Mouse (Mus musculus): Measurements from ENCODE around the gene Lrrc23. TPM values are rescaled to one million over a fixed set of nuclear protein-coding genes. Genes with fewer than 3 reads are reported as not detected.
A peak's percentile ranks its signal among the peaks of the same experiment; 100 is the strongest.
"Not testable (repeated sequence)": the region's sequence is repeated elsewhere in the genome, so short reads cannot be mapped to it uniquely, and the experiment has no call there.

Gene Lrrc23
- polyA plus RNA-seq, 1 experiment from 2014 or later, result 0.26 TPM

DNA sequence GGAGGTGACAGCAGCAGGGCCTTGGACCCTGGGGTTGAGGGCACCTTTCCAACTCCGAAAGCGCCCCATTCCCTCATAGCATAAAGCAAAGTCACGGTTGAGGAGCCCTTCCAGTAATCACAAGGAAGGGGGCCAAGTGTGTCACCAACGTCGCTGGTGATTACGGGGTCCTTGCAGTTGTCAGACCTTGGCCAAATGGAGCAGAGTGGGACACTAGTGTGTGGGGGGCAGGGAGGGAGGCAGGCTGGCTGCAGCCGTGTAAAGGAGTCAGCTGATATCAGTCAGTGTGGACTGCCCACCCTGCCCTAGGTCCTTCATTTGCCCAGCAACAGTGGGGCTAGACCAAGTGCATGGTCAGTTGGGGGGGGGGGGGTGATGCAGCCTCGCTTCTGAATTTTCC, 34.9 kb upstream of the Lrrc23 start:
- Histone ChIP-seq H3K4me3 (ENCODE audit: low read length) (peak overlapping the region; percentile 79), H3K36me3 (ENCODE audit: control insufficient read depth, insufficient read depth, low read length) (peaks cover 18% of the 10 kb centered on the region), H3K9me3 (ENCODE audit: control insufficient read depth, low read length) (no peaks in the 10 kb centered on the region), H3K27ac (ENCODE audit: low read length) (peak overlapping the region; percentile 97), H3K4me1 (ENCODE audit: control insufficient read depth, insufficient read depth, low read length) (peaks cover 33% of the 10 kb centered on the region), H3K27me3 (replicated peaks; ENCODE audit: control insufficient read depth, insufficient read depth, low read length) (no peaks in the 10 kb centered on the region), H3K9ac (ENCODE audit: low read depth, low read length) (peak overlapping the region; percentile 94), H3K4me2 (ENCODE audit: low read depth, low read length) (peak overlapping the region; percentile 63)
- peak; percentile 34 for ATAC-seq
- WGBS, result 31% methylated on average over 8 of the region's 8 CpGs

DNA sequence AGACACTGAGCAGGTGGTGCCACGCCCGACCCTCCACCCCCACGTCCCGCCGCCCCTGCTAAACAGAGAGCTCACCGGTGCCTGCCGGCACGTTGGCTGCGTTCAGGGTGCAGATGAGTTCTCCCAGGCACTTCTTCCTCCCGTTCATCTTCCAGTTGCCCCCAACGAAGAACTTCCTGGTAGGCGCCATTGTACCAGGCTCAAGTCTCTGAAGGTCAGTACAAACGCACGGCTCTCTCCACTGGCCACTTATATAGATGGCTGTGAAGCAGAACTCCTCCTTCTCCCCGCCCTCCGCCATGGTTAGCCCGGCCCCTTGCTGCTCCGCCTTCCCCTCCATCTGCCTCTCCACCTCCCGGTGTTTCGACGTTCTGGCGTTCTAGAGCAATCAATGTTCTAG, 34.4 kb upstream of the Lrrc23 start, which contains the start of gene Tpi1:
Tpi1 (minus strand) TSS at position 364 of the 400 bp plus-strand sequence.
- Histone ChIP-seq H3K4me1 (ENCODE audit: control insufficient read depth, insufficient read depth, low read length) (peaks cover 33% of the 10 kb centered on the region), H3K36me3 (ENCODE audit: control insufficient read depth, insufficient read depth, low read length) (peaks cover 14% of the 10 kb centered on the region; the same call in 1 of the 2 replicates), H3K27me3 (replicated peaks; ENCODE audit: control insufficient read depth, insufficient read depth, low read length) (no peaks in the 10 kb centered on the region), H3K9me3 (ENCODE audit: control insufficient read depth, low read length) (no peaks in the 10 kb centered on the region), H3K4me3 (ENCODE audit: low read length) (peak within 1 kb of the TSS; percentile 79), H3K4me2 (ENCODE audit: low read depth, low read length) (peak within 1 kb of the TSS; percentile 63), H3K9ac (ENCODE audit: low read depth, low read length) (peak within 1 kb of the TSS; percentile 94), H3K27ac (ENCODE audit: low read length) (peak within 1 kb of the TSS; percentile 97)
- under 1% methylated on average over 22 of the region's 22 CpGs for WGBS
- peak; percentile 87 for ATAC-seq

DNA sequence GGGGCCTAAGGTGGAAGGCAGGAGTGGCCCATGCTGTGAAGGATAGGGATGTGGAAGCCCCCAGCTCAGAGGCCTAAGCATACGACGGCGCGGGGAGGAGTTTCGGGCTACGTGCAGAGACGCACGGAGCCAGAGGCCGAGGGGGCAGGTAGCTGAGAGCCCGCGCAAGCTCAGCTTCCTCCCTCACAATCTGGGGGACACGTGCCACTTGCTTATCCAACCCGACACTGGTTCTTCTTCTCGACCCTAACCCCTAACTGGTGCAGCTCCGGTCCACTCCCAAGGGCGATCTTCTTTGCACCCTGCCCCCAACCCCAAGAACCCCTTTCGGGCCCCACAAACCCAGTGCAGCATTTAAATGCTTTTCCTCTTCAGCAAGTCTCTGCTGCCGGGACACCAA, 34.0 kb upstream of the Lrrc23 start:
- Histone ChIP-seq H3K27ac (ENCODE audit: low read length) (peak overlapping the region; percentile 97), H3K4me2 (ENCODE audit: low read depth, low read length) (peak overlapping the region; percentile 63), H3K9me3 (ENCODE audit: control insufficient read depth, low read length) (no peaks in the 10 kb centered on the region), H3K9ac (ENCODE audit: low read depth, low read length) (peak overlapping the region; percentile 94), H3K4me1 (ENCODE audit: control insufficient read depth, insufficient read depth, low read length) (peaks cover 33% of the 10 kb centered on the region), H3K4me3 (ENCODE audit: low read length) (peak overlapping the region; percentile 79), H3K27me3 (replicated peaks; ENCODE audit: control insufficient read depth, insufficient read depth, low read length) (no peaks in the 10 kb centered on the region), H3K36me3 (ENCODE audit: control insufficient read depth, insufficient read depth, low read length) (peaks cover 14% of the 10 kb centered on the region; the same call in 1 of the 2 replicates)
- WGBS, result under 1% methylated on average over 18 of the region's 18 CpGs
- ATAC-seq, result peak; percentile 60

GRCm38 (mm10) chr6:124812848-124813247, 33.3 kb upstream of the Lrrc23 start:
- 14% methylated on average over 9 of the region's 9 CpGs for WGBS

DNA sequence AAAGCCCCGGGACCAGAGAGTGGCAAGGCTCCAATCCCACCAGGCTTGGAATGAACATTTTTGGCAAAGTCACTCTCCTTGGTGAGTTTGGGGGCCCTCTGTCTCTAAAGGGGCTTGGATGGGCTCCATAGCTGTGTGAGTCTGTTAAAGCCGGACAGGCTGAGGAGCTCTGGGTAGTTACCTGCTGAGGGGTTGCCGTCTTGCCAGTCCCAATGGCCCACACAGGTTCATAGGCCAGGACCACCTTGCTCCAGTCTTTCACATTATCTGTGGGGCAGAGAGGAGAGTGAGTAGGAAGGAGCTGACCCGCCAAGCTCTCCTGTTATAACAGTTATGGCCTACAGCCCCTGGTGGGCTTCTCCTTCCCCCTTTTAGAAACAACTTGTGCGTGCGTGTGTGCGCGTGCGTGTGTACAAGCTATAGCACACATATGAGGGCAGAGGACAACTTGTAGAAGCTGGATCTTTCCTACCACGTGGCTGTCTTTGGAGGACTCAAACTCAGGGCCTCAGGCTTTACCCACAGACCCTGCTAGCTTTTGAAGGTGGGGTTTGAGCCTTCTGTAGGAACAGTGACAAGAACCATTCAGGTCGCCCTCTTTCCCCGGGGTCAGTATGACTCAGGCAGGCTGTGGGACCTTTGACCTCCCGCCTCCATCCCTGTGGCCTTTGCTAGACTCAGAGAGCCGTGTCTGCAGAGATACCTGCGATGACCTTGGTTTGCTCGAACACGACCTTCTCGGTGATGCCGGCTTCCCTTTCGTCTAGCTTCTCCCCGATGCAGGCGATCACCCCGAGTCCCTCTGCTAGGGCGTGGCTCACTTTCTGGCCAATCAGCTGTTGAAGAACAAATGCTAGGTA, 32.4 kb upstream of the Lrrc23 start:
- Histone ChIP-seq H3K27me3 (replicated peaks; ENCODE audit: control insufficient read depth, insufficient read depth, low read length) (no peaks in the 10 kb centered on the region), H3K9me3 (ENCODE audit: control insufficient read depth, low read length) (no peaks in the 10 kb centered on the region), H3K4me3 (ENCODE audit: low read length) (peak overlapping the region; percentile 79), H3K27ac (ENCODE audit: low read length) (peak overlapping the region; percentile 97), H3K36me3 (ENCODE audit: control insufficient read depth, insufficient read depth, low read length) (peaks cover 8% of the 10 kb centered on the region; the same call in 1 of the 2 replicates), H3K4me1 (ENCODE audit: control insufficient read depth, insufficient read depth, low read length) (peaks cover 40% of the 10 kb centered on the region), H3K9ac (ENCODE audit: low read depth, low read length) (peak overlapping the region; percentile 94), H3K4me2 (ENCODE audit: low read depth, low read length) (peak overlapping the region; percentile 63)
- 67% methylated on average over 24 of the region's 24 CpGs for WGBS
- no peak for ATAC-seq

More at GRCm38 (mm10) chr6:124812848-124813247, 33.3 kb upstream of the Lrrc23 start:
- Histone ChIP-seq H3K36me3 (ENCODE audit: control insufficient read depth, insufficient read depth, low read length) (peaks cover 14% of the 10 kb centered on the region; the same call in 1 of the 2 replicates), H3K4me1 (ENCODE audit: control insufficient read depth, insufficient read depth, low read length) (peaks cover 35% of the 10 kb centered on the region), H3K27me3 (replicated peaks; ENCODE audit: control insufficient read depth, insufficient read depth, low read length) (no peaks in the 10 kb centered on the region), H3K9me3 (ENCODE audit: control insufficient read depth, low read length) (no peaks in the 10 kb centered on the region), H3K27ac (ENCODE audit: low read length) (peak overlapping the region; percentile 97), H3K4me3 (ENCODE audit: low read length) (peak overlapping the region; percentile 79), H3K4me2 (ENCODE audit: low read depth, low read length) (peak overlapping the region; percentile 63), H3K9ac (ENCODE audit: low read depth, low read length) (peak overlapping the region; percentile 94)
- ATAC-seq, result no peak

GRCm38 (mm10) chr6:124811403-124811665, 31.8 kb upstream of the Lrrc23 start:
- Histone ChIP-seq H3K4me1 (ENCODE audit: control insufficient read depth, insufficient read depth, low read length) (peaks cover 45% of the 10 kb centered on the region), H3K27ac (ENCODE audit: low read length) (no peak overlapping the region), H3K36me3 (ENCODE audit: control insufficient read depth, insufficient read depth, low read length) (peaks cover 3% of the 10 kb centered on the region; the same call in 1 of the 2 replicates), H3K9ac (ENCODE audit: low read depth, low read length) (0 out of 2 replicates have a peak overlapping the region, but pooled peaks have one; percentile 27), H3K27me3 (replicated peaks; ENCODE audit: control insufficient read depth, insufficient read depth, low read length) (no peaks in the 10 kb centered on the region), H3K4me2 (ENCODE audit: low read depth, low read length) (no peak overlapping the region), H3K4me3 (ENCODE audit: low read length) (no peak overlapping the region), H3K9me3 (ENCODE audit: control insufficient read depth, low read length) (no peaks in the 10 kb centered on the region)
- 77% methylated on average over 4 of the region's 4 CpGs for WGBS
- ATAC-seq, result no peak

DNA sequence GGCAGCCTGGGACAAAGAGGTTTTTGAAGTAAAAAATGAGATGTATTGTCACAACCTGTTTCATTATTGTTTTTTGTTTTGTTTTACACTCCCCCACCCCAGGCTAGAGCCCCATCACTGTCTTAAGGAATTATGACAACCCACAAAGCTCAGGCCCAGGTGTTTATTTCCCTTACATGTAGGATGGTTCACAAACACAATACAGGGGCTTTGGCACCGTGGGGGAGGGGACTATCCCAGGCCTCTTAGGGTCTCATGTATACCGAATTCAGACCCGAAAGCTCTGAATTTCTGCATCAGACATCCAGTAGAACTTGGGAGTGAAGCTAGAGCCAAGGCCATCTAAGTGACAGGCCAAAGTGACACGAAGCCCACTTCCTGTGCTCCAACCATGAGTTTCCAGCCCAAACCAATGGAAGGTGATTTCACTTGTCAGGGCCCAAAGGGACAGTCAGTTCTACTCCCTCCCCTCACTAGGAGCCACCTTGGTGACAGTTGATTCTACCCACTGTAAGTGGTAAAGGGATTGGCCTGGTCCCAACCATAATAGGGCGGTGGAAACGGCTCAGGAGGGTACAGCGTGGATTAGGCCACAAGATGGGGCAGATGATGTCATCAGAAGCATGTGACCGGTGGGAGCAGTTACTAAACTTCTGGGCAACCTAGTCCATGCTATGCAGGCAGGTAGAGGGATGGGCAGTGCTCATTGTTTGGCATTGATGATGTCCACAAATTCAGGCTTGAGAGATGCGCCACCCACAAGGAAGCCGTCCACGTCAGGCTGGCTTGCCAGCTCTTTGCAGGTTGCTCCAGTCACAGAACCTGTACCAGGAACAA, 31.3 kb upstream of the Lrrc23 start:
- H3K36me3 ChIP-seq (ENCODE audit: control insufficient read depth, insufficient read depth, low read length); H3K27me3 ChIP-seq (replicated peaks; ENCODE audit: control insufficient read depth, insufficient read depth, low read length); H3K9ac ChIP-seq (ENCODE audit: low read depth, low read length); H3K9me3 ChIP-seq (ENCODE audit: control insufficient read depth, low read length); H3K4me3 ChIP-seq (ENCODE audit: low read length); ATAC-seq; H3K27ac ChIP-seq (ENCODE audit: low read length): not testable (repeated sequence)
- 79% methylated on average over 11 of the region's 11 CpGs for WGBS
- 0 out of 2 replicates have a peak overlapping the region, but pooled peaks have one; percentile 74 for H3K4me2 ChIP-seq (ENCODE audit: low read depth, low read length)
- peaks cover 47% of the 10 kb centered on the region for H3K4me1 ChIP-seq (ENCODE audit: control insufficient read depth, insufficient read depth, low read length)

DNA sequence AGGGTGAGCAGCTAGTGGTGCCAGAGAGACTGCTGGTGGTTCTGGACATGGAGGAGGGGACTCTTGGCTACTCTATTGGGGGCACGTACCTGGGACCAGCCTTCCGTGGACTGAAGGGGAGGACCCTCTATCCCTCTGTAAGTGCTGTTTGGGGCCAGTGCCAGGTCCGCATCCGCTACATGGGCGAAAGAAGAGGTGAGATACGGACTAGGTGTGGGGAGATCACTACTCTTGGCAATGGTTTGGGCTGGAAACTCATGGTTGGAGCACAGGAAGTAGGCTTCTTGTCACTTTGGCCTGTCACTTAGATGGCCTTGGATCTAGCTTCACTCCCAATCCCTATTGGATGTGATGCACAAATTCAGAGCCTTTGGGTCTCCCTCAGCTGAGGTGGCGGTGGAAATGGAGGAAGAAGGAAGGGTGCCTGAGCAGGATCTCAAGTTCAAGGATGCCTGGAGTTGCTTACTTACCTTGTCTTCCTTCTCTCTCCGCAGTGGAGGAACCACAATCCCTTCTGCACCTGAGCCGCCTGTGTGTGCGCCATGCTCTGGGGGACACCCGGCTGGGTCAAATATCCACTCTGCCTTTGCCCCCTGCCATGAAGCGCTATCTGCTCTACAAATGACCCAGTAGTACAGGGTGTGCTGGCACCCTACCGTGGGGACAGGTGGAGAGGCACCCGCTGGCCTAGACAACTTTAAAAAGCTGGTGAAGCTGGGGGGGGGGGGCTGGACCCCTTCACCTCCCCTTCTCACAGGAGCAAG, 30.4 kb upstream of the Lrrc23 start:
- Histone ChIP-seq H3K27ac (ENCODE audit: low read length) (peak overlapping the region; percentile 96), H3K27me3 (replicated peaks; ENCODE audit: control insufficient read depth, insufficient read depth, low read length) (no peaks in the 10 kb centered on the region), H3K4me3 (ENCODE audit: low read length) (peak overlapping the region; percentile 57), H3K9ac (ENCODE audit: low read depth, low read length) (peak overlapping the region; percentile 74), H3K4me2 (ENCODE audit: low read depth, low read length) (peak overlapping the region; percentile 74), H3K4me1 (ENCODE audit: control insufficient read depth, insufficient read depth, low read length) (peaks cover 42% of the 10 kb centered on the region), H3K36me3 (ENCODE audit: control insufficient read depth, insufficient read depth, low read length) (peaks cover 3% of the 10 kb centered on the region; the same call in 1 of the 2 replicates), H3K9me3 (ENCODE audit: control insufficient read depth, low read length) (no peaks in the 10 kb centered on the region)
- no peak for ATAC-seq
- WGBS, result 42% methylated on average over 14 of the region's 14 CpGs

Data from intestine, embryonic 16.5 days (tissue).